Mouse (Mus musculus) neural tube, embryonic 14.5 days (tissue): ENCODE results near the gene Cyp1a2. TPM values are rescaled to one million over a fixed set of nuclear protein-coding genes. Genes with fewer than 3 reads are reported as not detected.

Source experiments
- ATAC-seq: fragments of 200-750 bp; cut with Nextera tagmentation; 2 replicates; pipeline ENCODE4 v1.8.0; 2017; ENCODE audit warnings: low read depth, mild to moderate bottlenecking, moderate TSS enrichment, moderate library complexity
- H3K27ac ChIP-seq: fragments of 300-500 bp; sonication (generic); 2 replicates; pipeline ENCODE4 v1.5.1; 2014; ENCODE audit warnings: low read depth, mild to moderate bottlenecking, control low read depth, low read length, moderate library complexity, mixed read lengths
- H3K27me3 ChIP-seq: fragments of 300-500 bp; sonication (generic); 2 replicates; pipeline ENCODE4 v1.6.1; 2014; ENCODE audit warnings: low read length; ENCODE audit not compliant: control insufficient read depth, insufficient read depth
- H3K36me3 ChIP-seq: fragments of 300-500 bp; sonication (generic); 2 replicates; pipeline ENCODE4 v1.6.1; 2014; ENCODE audit warnings: low read length, mixed read lengths; ENCODE audit not compliant: control insufficient read depth, insufficient read depth
- H3K4me1 ChIP-seq: fragments of 300-500 bp; sonication (generic); 2 replicates; pipeline ENCODE4 v1.6.1; 2014; ENCODE audit warnings: low read length; ENCODE audit not compliant: control insufficient read depth, insufficient read depth
- H3K4me2 ChIP-seq: fragments of 300-500 bp; sonication (generic); 2 replicates; pipeline ENCODE4 v1.6.1; 2014; ENCODE audit warnings: mild to moderate bottlenecking, low read depth, low read length, control low read depth
- H3K4me3 ChIP-seq: fragments of 300-500 bp; sonication (generic); 2 replicates; pipeline ENCODE4 v1.5.1; 2014; ENCODE audit warnings: low read depth, low read length, control low read depth, mixed read lengths
- H3K9ac ChIP-seq: fragments of 300-500 bp; sonication (generic); replicated peaks from 2 replicates; pipeline ENCODE4 v1.6.1; 2014; ENCODE audit warnings: low read depth, mild to moderate bottlenecking, control low read depth, low read length, mixed read lengths
- H3K9me3 ChIP-seq: fragments of 300-500 bp; sonication (generic); 2 replicates; pipeline ENCODE4 v1.6.1; 2016; ENCODE audit warnings: low read length; ENCODE audit not compliant: control insufficient read depth
- WGBS: fragments of 180-500 bp; shearing (Covaris S2); extraction: QIAGEN DNeasy Blood & Tissue Kit; methylation state at CpG from one replicate; pipeline ENCODE4 v1.1.7; 2014; 5-methylcytosine and 5-hydroxymethylcytosine counted together
- polyA plus RNA-seq: library from polyadenylated mRNA; unstranded; fragments of >200 nt; fragmentation: Nextera tagmentation; extraction: Ambion mirVana; gene quantifications from 2 replicates; pipeline ENCODE4 v1.2.1, GENCODE M21; 2014

Cyp1a2 gene
- polyA plus RNA-seq, 1 experiment from 2014 or later = not detected

- no peak overlapping the region for H3K4me3 ChIP-seq
- 93% methylated on average over 2 of the region's 2 CpGs for WGBS
These were observed 5.1 kb upstream of the Cyp1a2 start for GRCm38 (mm10) chr9:57688606-57689005.

DNA sequence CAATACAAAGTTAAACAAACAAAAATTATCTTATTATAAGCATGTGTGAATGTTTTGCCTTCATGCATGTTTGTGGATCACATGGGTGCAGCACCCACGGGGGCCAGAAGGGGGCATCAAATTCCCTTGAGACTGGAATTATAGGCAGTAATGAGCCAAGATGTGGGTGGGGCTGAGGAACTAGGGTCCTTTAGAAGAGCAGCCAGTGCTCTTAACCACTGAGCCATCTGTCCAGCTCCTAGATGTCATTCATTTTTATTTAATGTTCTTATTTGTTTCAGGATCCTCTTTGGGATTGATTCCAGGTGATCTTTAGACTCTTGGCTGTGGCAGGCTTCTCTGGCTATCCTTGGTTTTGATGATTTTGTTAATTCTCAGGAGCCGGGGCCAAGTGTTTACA is 4.7 kb upstream of the Cyp1a2 start:
- Histone ChIP-seq H3K9ac (no peak overlapping the region), H3K4me3 (no peak overlapping the region), H3K4me1 (no peaks in the 10 kb centered on the region), H3K27ac (no peak overlapping the region), H3K4me2 (no peak overlapping the region), H3K36me3 (no peaks in the 10 kb centered on the region), H3K9me3 (no peaks in the 10 kb centered on the region), H3K27me3 (no peaks in the 10 kb centered on the region)
- ATAC-seq = no peak
- 52% methylated on average over 2 of the region's 2 CpGs for WGBS

More at GRCm38 (mm10) chr9:57688606-57689005, 5.1 kb upstream of the Cyp1a2 start:
- no peaks in the 10 kb centered on the region for H3K4me1 ChIP-seq
- H3K4me2 ChIP-seq = no peak overlapping the region
- H3K36me3 ChIP-seq = no peaks in the 10 kb centered on the region
- no peaks in the 10 kb centered on the region for H3K9me3 ChIP-seq
- no peak overlapping the region for H3K27ac ChIP-seq
- no peak overlapping the region for H3K9ac ChIP-seq
- H3K27me3 ChIP-seq = no peaks in the 10 kb centered on the region
- ATAC-seq = no peak

- Histone ChIP-seq H3K27me3 (no peaks in the 10 kb centered on the region), H3K36me3 (no peaks in the 10 kb centered on the region), H3K4me2 (no peak within 1 kb of the TSS), H3K9me3 (no peaks in the 10 kb centered on the region), H3K27ac (no peak within 1 kb of the TSS), H3K4me1 (no peaks in the 10 kb centered on the region), H3K9ac (no peak within 1 kb of the TSS), H3K4me3 (no peak within 1 kb of the TSS)
- no peak for ATAC-seq
- WGBS = 91% methylated on average over 2 of the region's 2 CpGs
These were observed 4.2 kb upstream of the Cyp1a2 start, which contains the start of gene Cyp1a1 for GRCm38 (mm10) chr9:57687751-57688150. TSS of gene Cyp1a1 (plus strand) at chr9:57687928.

DNA sequence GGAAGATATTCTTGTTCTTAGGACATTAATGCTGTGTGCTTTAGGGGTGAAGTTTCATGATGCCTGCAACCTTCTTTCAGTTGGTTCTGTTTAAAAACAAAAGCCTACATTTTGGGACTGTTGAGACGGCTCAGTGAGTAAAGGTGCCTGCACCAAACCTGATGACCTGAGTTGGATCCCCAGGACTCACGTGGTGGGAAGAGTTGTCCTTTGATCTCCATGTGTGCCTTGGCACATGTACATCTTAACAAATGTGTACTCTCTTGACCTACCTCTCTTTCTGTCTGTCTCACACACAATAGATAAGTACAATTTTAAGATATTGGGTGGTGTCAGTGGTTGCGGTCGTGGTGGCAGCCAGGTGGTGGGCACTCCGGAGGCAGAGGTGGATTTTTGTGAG is 2.5 kb upstream of the Cyp1a2 start:
- Histone ChIP-seq H3K9ac (no peak overlapping the region), H3K4me3 (no peak overlapping the region), H3K27me3 (no peaks in the 10 kb centered on the region), H3K4me2 (no peak overlapping the region), H3K36me3 (no peaks in the 10 kb centered on the region), H3K4me1 (no peaks in the 10 kb centered on the region), H3K27ac (no peak overlapping the region), H3K9me3 (no peaks in the 10 kb centered on the region)
- ATAC-seq = no peak
- WGBS = 94% methylated on average over 5 of the region's 5 CpGs

GRCm38 (mm10) chr9:57681411-57681810 is 2.1 kb downstream of the Cyp1a2 start:
- Histone ChIP-seq H3K9ac (no peak overlapping the region), H3K27me3 (no peaks in the 10 kb centered on the region), H3K36me3 (no peaks in the 10 kb centered on the region), H3K4me1 (no peaks in the 10 kb centered on the region), H3K4me2 (no peak overlapping the region), H3K4me3 (no peak overlapping the region), H3K27ac (no peak overlapping the region), H3K9me3 (no peaks in the 10 kb centered on the region)
- WGBS = 82% methylated on average over 10 of the region's 10 CpGs
- ATAC-seq = no peak

GRCm38 (mm10) chr9:57671500-57671899 is 12.0 kb downstream of the Cyp1a2 start:
- H3K27me3 ChIP-seq = no peaks in the 10 kb centered on the region
- H3K27ac ChIP-seq = no peak overlapping the region
- WGBS = 92% methylated on average over 5 of the region's 5 CpGs
- H3K9me3 ChIP-seq = no peaks in the 10 kb centered on the region
- H3K4me1 ChIP-seq = no peaks in the 10 kb centered on the region
- no peak overlapping the region for H3K4me2 ChIP-seq
- ATAC-seq = no peak
- H3K36me3 ChIP-seq = no peaks in the 10 kb centered on the region
- H3K9ac ChIP-seq = no peak overlapping the region
- H3K4me3 ChIP-seq = no peak overlapping the region

GRCm38 (mm10) chr9:57671037-57671436 is 12.5 kb downstream of the Cyp1a2 start:
- no peak for ATAC-seq
- WGBS = 90% methylated on average over 4 of the region's 4 CpGs
- Histone ChIP-seq H3K9ac (no peak overlapping the region), H3K4me3 (no peak overlapping the region), H3K27me3 (no peaks in the 10 kb centered on the region), H3K36me3 (no peaks in the 10 kb centered on the region), H3K4me2 (no peak overlapping the region), H3K4me1 (no peaks in the 10 kb centered on the region), H3K9me3 (no peaks in the 10 kb centered on the region), H3K27ac (no peak overlapping the region)

DNA sequence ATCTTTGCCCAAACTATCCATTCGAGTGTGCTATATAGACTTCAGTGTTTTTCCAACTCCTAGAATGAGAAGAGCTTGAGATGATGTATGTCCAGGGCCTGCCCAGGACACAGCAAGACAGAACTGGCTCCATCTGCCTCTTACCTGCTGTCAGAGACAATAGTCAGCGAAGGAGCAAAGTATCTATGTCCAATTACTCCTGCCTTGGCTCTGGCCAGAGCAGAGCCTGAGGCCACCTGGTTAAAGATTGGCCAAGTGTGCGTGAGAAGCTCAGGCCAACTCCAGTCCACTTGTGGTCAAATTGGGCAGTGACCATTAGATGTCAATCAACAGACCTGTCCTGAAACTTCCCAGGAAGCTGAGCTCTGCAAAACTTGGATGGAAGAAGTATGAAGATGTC is 13.9 kb downstream of the Cyp1a2 start:
- 89% methylated on average over 3 of the region's 3 CpGs for whole genome bisulfite sequencing
- no peaks in the 10 kb centered on the region for H3K36me3 ChIP-seq

DNA sequence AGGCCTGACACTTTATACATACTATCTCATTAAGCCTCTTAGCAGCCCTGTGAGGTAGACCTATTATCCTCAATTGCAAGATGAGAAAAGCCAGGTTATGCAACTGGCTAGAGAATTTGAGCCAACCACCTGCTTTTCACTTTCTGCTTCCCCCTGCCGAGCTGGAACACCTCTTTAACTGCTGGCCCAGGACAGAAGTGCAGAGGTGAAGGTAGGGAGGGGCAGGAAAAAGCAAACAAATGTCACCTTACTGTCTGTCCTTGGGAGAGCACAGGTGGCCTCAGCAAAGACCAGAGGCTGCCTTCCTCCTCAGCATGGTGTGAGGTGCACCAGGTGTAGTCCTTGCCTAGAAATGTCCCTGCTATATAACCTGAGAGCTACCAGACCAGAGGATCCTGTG is 15.2 kb downstream of the Cyp1a2 start:
- no peaks in the 10 kb centered on the region for H3K4me1 ChIP-seq
- H3K9me3 ChIP-seq = no peaks in the 10 kb centered on the region
- H3K4me3 ChIP-seq = no peak overlapping the region
- no peak overlapping the region for H3K27ac ChIP-seq
- ATAC-seq = no peak
- H3K36me3 ChIP-seq = no peaks in the 10 kb centered on the region
- H3K9ac ChIP-seq = no peak overlapping the region
- 56% methylated on average over 1 of the region's 1 CpGs for WGBS
- H3K4me2 ChIP-seq = no peak overlapping the region
- H3K27me3 ChIP-seq = no peaks in the 10 kb centered on the region

More for the DNA sequence above, 13.9 kb downstream of the Cyp1a2 start:
- Histone ChIP-seq H3K27ac (no peak overlapping the region), H3K9ac (no peak overlapping the region), H3K4me2 (no peak overlapping the region), H3K4me1 (no peaks in the 10 kb centered on the region), H3K27me3 (no peaks in the 10 kb centered on the region), H3K9me3 (no peaks in the 10 kb centered on the region), H3K4me3 (no peak overlapping the region)
- ATAC-seq = no peak

DNA sequence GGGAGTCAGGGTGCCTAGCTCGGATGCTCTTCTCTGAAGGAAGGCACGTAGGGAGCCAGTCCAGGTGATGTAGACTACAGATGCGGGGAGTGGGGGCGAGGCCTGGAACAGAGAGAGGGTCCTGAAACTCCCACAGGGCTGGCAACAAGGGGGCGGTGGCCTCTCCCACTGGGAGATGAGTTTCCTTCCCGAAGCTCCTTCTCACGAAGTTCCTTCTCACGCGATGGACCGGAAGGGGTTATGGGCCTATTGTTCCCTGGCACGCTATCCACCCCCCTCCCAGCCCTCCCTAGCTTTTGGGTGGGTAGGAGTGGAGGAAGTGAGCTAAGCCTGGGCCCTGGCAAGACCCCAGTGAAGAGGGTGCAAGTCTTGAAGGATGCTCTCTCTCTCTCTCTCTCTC is 15.7 kb downstream of the Cyp1a2 start:
- no peak for ATAC-seq
- Histone ChIP-seq H3K4me3 (no peak overlapping the region), H3K27me3 (no peaks in the 10 kb centered on the region), H3K4me1 (no peaks in the 10 kb centered on the region), H3K4me2 (no peak overlapping the region), H3K36me3 (no peaks in the 10 kb centered on the region), H3K27ac (no peak overlapping the region), H3K9me3 (no peaks in the 10 kb centered on the region), H3K9ac (no peak overlapping the region)
- WGBS = 48% methylated on average over 11 of the region's 11 CpGs
